Mouse (Mus musculus) kidney, postnatal 4 days (tissue): ENCODE measurements around the gene Il17c.

Source experiments
- DNase-seq, 2 experiments: peaks; one replicate each; pipeline ENCODE4 v3.0.0; 2021; ENCODE audit warnings: mixed read lengths in 2 of 2

Il17c gene

DNA sequence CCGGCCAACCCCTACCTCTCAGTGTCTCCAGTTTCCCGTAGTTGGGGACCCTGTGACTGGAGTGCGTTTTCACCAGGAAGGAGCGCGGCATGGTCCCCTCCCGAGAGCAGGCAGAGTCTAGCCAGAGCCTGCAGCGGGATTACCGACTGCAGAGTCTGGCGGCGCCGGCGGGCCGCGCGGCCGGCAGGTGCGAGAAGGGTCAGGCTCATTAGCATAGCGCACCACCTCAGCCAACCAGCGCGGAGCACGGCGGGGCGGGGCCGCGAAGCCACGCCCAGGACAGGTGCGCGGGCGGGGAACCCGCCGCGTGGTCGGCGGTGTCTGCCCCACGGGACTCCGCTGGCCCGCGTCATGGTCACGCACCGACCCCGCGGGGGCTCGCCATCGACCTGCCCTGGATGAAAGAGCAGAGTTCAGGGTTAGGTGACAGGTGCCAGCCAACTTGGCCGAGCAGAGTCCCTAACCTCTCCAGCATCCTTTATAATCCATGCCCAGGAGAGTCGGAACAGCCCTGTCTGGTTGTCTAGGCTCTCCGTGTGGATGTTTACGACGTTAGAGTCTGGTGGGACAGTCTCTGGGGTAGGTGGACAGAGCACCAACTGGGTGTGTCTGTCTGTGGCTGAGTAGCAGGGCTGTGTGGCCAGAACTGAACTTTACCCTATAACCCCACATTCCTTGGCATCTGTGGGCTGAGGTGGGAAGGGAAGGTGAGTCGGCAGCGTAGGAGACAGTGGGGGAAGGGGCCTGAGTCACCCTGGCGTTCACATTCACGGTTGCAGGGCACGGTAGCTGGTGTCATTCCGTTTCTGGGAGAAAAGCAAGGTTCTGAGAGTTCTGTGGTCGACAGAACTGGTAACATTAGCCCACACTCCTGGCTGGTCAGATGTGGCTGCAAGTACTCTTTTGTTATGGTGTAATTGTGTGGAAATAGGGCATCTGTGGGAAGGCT lies 39.0 kb downstream of the Il17c start, which contains the start of gene Snai3:
Gene Snai3, minus strand, starts transcription at position 210 of the 949 bp plus-strand sequence.
- DNase-seq = peak; percentile 72 to 85

DNA sequence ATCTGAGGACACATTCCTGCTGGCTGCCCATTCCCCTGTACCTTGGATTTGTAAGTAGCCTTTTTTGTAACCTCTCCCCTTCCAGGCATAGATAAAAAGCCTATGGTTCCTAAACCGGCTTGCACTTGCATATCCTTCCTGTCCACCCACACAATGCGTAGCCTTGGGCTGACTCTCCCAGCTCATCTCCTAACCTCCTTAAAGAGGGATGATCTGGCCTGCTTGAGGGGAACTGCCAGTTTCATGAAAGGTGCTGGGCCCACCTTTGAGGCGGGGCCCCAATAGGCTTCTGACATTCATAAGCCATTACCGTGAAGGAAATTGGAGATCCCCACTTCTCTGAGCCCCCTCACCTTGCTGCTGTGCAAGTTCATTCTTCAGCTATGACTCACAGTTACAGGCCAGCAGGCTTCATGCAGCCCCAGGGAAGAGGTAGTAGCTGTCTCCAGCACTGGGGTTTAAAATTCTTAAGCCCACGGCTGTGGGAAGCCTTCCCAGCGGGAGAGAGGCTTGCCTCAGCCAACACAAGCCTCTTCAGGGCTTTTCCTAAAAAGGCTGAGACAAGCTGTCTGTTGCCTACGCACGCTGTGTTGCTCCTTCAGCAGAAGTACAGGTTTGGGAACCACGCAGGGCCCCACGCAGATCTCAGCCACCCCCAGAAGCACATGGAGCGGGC lies 39.8 kb downstream of the Il17c start:
- no peak for DNase-seq

DNA sequence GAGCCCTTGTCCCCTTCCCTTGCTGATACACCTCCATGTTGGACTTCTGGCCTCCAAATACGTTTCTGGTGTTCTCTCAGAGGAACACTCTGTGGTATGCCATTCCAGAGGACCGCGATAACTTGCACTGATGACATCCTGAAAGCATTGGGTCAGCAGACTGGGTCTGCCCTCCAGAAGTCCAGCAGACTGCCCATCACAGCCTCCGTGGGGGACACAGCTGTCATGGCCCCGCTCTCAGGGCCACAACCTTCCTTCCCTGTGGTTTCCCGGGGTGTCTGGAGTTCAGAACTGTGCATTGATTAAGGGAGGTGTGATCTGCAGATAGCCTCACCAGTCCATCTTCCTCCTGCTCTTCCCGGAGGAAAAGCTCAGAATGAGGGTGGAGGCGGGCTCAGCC lies 40.7 kb downstream of the Il17c start:
- DNase-seq = no peak

DNA sequence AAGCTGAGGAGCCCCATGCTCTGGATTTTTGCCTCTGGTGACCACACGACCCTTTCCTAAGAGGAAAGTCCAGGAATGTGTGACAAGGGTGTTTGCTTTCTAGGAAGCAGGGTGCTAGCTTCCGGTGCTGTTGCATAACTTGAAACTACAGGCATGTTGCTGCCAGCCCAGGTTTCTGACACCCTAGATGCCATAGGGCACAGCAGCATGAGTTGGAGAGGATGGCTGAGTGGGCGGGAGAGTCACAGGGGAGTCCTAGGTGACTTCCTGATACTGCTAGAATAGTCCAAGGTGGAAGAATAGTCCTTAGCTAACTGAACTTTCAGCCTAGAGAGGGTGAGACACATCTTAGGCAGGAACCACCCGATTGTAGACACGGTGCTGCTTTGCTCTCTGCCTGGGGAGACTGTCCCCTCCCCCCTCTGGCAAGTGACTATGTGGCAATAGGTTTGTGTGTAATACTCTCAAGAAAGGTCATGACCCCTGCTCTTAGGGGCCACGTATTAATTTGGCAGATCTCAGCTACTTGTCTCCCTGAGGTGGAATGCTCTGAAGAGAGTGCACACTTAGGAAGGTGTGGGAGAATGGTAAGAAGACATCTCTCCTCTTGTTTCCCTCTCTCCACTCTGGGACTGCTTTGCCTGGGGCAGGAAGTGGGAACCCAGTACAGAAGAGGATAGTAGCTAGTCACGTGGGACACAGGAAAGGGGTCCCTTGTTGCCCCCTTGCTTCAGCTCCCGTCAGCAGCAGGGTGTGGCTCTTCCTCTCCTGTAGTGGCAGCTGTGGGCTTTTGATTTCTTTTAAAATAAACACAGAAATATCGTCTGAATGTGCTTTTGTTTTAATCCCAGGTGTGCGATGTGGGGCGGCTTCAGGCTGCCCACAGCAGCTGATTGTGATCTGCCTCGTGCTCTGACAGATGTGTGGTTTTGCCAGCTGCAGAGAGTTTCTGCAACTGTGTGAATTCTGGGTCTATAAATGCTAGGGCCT lies 42.1 kb downstream of the Il17c start:
- no peak for DNase-seq

DNA sequence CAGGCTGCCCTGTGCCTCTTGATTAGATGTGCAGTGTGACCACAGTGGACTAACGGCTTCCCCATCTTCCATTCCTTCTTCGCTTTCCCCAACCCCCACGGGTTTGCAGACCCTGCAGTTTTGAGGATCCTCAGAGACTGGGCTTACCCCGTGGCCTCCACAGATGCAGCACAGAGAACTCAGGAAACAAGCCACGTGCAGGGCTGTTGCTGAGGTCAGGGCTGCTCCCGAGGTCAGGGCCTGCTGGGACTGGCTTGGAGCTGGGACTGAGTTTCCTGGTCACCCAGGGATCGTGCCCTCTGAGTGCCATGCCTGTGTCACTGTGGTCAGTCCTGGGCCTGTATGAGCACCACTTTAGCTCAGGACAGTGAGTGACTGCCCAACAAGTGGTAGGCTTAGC lies 43.2 kb downstream of the Il17c start:
- DNase-seq = no peak

DNA sequence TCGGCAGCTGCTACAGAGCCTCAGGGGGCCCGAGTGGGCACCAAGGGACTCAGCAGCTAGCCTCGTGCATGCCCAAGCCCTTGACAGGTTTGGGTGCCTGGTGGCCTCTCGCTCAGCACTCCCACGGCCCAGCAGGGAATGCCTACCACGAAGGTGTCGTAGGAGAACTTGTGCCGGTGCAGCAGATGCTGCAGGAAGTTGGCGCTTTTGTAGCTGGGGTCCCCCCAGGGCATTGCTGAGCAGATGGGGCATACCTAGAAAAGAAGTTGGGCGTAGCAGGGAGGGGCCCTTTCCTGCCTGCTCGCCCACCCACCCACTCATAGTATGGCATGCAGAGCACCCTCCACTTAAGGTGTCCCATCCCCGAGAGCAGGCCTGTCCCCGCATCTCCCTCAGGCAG lies 46.0 kb downstream of the Il17c start:
- DNase-seq = no peak

DNA sequence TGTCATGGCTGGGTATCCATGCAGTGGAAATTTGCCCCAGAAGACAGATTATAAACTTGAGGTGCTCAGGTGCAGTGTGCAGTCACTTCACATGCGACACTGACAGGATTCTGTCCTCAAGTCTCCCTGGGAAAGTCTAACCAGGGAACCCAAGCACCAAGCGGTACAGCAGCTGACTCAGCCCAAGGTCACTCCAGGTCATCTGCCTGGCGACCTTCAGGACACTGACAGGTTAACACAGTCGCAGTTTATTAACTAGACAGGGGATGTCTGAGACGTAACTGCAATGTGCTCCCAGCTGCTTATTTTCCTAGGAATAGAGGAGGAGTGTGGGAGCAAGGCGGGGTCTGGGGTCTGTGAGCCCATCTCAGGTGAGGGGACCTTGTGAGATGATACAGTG lies 47.6 kb downstream of the Il17c start:
- no peak for DNase-seq

DNA sequence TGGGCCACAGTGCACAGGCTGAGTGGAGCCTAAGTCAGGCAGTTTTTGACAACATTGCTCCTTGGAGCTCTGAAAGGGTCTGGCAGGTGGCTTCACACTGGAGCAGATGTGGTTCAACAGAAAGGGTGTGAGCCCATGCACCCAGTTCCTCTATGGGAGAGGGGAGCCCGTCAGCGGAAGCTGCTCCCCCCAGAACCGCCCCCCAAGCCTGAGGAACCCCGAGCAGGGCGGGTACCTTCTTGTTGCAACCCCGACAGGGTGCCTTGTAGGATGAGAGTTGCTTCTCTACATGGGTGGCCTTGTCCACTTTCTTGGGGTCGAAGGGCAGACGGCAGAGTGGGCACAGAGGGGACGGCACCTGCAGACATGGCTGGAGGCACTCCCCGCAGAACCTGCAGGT lies 48.1 kb downstream of the Il17c start:
- DNase-seq = no peak

DNA sequence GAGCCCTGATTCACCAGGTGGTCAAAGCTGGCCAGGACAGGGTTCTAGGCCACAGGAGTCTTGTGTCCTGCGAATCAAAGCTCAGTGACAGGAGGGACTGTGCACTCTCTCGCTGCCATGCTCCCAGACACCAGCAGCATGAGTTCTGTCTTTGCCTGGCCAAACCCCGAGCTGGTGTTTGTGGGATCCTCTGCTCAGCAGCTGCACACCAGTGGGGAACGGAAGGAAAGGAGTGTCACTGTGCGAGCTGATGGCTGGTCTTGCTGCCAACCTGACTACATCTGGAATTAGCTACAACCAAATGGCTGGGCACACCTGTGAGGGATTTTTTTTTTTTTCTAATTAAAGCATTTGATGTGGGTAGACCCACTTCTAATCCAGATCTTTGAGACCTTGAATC lies 48.9 kb downstream of the Il17c start:
- no peak for DNase-seq
